Mouse (Mus musculus) ovary, adult 18-20 months (tissue): Measurements from ENCODE around the gene Dlg2.

Experiments
- DNase-seq: peaks from one replicate; pipeline ENCODE4 v3.0.0; 2022; ENCODE audit warnings: low spot score, mixed read lengths

Dlg2 gene

GRCm38 (mm10) chr7:90539481-90540402 lies 63.3 kb downstream of the Dlg2 start:
- no peak for DNase-seq

DNA sequence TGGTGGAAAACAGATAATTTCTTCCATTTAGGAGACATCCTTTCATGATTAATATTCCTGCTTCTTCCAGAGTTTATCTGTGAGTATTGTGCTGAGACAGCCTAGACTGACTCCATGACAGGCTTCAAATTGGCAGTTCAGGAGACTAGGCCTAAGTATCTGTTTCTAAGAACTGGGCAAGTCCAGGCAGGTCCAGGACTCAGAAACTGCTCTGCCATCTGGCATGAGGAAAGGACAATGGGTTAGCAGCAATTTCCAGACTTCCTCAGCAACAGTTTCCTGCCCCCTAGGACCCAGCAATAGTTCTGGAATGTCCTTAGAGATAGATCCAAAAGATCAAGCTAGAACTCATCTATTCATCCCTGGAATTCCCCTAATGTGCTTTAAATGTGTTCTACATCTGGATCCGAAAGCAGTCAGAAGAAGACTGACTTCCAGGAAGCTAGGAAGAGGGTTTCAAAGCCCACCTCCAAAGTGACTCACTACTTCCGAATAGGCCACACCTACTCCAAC lies 64.4 kb downstream of the Dlg2 start:
- no peak for DNase-seq

- no peak for DNase-seq
These were observed 76.9 kb downstream of the Dlg2 start for GRCm38 (mm10) chr7:90553399-90553798.

- no peak for DNase-seq
These were observed 77.9 kb downstream of the Dlg2 start for GRCm38 (mm10) chr7:90554421-90554820.

- no peak for DNase-seq
These were observed 92.7 kb downstream of the Dlg2 start for GRCm38 (mm10) chr7:90569130-90569529.

DNA sequence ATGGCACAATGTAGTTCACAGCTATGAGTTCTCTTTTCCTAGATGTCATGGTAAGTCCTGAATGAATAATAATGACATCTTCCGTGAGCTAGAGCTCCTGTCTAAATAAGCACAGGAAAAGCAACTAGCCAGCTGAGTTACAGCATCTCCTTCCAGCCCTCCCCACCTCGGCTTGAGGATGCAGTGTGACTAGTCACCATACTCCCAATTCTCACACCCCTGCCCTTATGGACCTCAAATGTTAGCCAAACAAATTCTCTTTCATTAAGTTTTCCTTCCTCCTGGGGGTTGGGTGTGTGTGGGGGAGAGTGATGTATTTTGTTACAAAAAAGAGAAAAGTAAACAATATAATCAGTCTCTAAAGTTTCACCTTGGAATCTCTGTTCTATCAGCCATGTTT lies 111.3 kb downstream of the Dlg2 start:
- DNase-seq, result no peak

DNA sequence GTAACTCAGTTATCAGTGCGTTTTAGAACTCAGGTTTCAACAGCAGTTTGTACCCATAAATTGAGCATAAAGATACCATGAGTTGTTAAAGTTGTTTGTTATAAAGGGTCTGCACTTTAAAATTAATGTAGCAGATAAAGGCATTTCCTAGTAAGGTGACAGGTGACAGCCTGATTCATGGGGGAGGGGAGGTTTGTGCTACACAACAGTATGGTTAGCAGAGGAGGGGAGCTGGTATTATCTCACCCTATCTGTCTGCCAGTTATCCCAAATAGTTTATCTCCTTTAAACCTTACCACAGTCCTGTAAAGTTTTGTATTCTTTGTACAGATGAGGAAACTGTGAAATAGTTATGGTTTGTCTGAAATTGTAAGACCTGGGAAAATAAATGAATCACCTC lies 111.8 kb downstream of the Dlg2 start:
- no peak for DNase-seq

- DNase-seq, result no peak
These were observed 133.3 kb downstream of the Dlg2 start for GRCm38 (mm10) chr7:90609764-90610163.

- no peak for DNase-seq
These were observed 154.1 kb downstream of the Dlg2 start for GRCm38 (mm10) chr7:90630546-90630945.

DNA sequence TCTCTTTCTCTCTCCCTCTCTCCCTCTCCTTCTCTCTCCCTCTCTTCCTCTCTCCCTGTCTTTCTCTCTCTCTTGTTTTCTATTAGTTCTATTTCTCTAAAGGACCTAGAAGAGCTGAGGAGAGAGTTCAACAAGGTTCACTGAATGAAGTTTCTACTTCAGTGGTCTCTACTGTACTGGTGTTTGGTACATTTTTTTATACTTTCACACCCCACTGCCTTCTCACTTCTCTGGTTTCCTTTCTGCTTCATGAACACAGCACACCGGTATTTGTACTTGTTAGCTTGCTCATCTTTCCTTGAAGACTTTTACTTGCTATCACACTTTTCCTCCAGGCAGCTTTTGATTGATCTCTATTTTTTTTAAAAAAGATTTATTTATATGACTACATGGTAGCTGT lies 173.0 kb downstream of the Dlg2 start:
- no peak for DNase-seq

- no peak for DNase-seq
These were observed 174.7 kb downstream of the Dlg2 start for GRCm38 (mm10) chr7:90651128-90651527.

GRCm38 (mm10) chr7:90651611-90652010 lies 175.1 kb downstream of the Dlg2 start:
- DNase-seq, result no peak

DNA sequence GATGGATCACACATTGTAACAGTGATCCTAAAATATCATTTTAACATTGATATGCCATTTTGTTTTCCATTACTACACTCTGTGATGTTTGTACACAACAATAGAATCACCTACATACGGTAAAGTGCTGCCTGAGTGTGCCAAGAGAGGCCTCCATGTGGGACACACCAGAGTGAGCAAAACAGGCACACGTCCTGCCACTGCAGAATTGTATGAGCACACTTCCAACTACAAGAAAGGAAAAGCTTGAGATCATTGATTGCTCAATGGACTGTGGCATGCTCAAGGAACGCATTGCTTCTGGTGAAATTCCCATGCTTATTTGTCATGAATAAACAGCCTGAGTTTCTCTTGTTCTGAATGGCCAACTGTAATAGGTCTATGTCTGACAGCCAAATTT lies 182.1 kb downstream of the Dlg2 start:
- DNase-seq, result no peak

- no peak for DNase-seq
These were observed 217.6 kb downstream of the Dlg2 start for GRCm38 (mm10) chr7:90694050-90694449.

GRCm38 (mm10) chr7:90696181-90696950 lies 219.9 kb downstream of the Dlg2 start:
- no peak for DNase-seq

- DNase-seq, result no peak
These were observed 226.8 kb downstream of the Dlg2 start for GRCm38 (mm10) chr7:90703163-90703852.

DNA sequence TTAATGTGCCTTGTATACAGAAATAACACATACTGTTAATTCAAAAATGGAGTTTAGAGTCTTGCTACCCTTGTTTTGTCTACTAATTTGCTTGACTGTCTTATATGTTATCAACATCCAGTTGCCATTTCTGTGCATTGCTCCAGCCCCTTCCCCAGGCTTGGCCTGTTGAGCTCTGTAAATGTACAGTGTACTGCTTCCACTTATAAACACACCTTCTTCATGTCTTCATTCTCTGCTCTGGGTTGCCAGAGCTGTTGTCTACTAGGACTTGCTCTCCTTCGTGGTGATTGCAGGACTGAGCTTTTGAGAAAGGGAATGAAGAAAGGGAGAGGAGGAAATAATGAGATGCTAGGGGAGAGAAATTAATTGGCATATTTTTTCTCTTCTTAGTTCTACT lies 227.5 kb downstream of the Dlg2 start:
- no peak for DNase-seq

DNA sequence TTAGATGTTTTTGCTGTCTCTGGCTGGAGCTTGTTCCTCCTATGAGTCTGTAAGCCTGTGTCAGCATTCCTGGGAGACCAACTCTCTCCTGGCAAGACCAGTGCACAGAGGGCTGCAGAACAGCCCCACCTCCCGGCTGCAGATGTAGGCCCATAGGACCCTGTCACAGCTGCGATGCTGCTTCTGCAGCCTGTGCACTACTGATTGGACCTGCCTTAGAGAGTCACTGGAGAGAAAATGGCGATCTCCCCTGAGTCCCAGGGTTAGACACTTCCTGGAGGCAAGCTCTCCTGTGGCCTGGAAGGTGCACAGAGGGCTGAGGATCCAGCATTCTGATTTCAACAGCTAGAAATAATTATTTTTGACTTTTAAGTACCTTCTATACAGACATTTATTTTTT lies 257.6 kb downstream of the Dlg2 start:
- no peak for DNase-seq

DNA sequence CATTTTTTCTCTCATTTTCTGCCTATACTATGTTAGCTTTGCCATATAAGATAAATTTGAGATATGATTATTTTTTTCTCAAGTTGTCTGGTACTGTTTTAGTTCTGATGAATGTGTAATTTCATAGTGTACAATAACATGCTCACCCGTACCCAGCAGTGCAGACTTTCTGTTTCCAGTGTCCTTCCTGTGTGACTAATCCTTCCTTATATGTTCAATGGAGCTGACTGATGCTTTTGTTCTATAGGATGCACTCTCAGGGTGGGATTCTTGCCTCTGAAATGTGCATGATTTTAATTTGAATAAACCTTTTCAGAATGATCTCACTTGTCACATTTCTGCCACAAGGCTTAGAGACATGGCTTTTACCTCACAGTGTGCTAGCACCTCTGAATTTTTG lies 259.9 kb downstream of the Dlg2 start:
- no peak for DNase-seq

DNA sequence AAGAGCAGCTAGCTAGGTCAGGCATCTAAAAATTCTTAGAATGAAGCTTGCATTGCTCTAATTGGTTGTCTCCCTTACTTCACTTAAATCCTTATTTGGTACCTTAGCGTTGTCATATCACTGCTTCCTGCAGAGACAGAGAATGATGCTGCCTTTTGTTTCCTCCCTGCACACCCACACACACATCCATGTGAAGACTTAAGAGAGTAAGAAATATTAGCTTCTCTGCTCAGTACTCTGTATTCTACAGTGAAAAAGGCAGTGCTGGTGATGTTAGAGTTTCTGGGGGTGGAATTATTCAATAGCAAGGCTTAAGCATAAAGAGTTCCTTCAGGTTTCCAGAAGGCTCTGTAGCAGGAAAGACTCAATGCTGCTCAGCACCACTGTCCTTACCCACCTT lies 272.2 kb downstream of the Dlg2 start:
- no peak for DNase-seq

DNA sequence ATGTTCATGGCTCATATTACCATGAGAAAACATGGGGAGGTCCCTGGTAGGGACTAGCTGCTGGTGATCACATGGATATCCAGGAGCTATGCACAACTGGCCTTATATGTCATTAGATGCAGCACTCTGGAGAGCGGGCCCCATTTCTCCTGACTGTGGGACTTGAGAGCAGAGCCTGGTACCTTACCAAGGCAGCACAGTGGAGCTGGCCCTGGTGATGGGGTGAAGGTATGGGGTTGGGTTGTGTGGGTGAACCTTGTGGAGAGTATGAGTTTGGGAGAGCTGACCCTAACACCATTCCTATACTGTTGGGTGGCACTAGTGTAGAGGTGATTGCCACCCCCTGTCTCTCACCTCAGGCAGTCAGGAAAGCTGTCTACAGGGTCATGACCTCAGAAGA lies 311.5 kb downstream of the Dlg2 start:
- DNase-seq, result no peak

- DNase-seq, result no peak
These were observed 315.1 kb downstream of the Dlg2 start for GRCm38 (mm10) chr7:90791522-90791921.
